Mouse (Mus musculus): Measurements from ENCODE around the gene Arfgef3.

DNA sequence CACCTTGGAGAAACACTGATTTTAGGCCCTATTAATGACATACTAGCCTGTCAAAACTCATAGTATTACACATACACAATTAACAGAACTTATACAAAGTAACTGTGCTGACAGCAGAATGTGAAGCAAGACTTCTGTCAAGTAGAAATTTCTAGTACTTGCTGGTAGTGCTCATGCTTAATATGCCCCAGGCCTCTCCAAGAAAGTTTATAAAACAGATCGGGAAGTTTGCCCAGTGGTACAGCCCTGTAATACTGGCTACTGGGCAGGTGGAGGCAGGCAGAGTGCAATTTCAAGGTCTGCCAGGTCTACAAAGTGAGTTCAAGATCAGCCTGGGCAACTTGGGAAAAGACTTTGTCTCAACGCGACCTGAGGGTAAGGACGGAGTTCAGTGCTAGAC lies 32.3 kb downstream of the Arfgef3 start:
- no peak for TF ChIP-seq HCFC1 (IDR thresholded peaks at IDR 0.05; ENCODE audit: low read depth, low read length)
- no peak for TF ChIP-seq CTCF (conservative IDR thresholded peaks at IDR 0.05 in 1 of 2, IDR thresholded peaks at IDR 0.05 in 1 of 2; ENCODE audit: low read depth in 2 of 2, low read length in 2 of 2)

Measured in CH12.LX (cell line).